Mouse (Mus musculus): ENCODE measurements around the gene Wfdc2. TPM values are rescaled to one million over a fixed set of nuclear protein-coding genes. Genes with fewer than 3 reads are reported as not detected.

Wfdc2 gene
- polyA plus RNA-seq, 1 experiment from 2014 or later = 1.2 TPM

Other genes starting within 250 kb of the Wfdc2 start
- gene Svs6, start 245.7 kb upstream of the Wfdc2 start, polyA plus RNA-seq (2014; fragmentation: Nextera tagmentation; extraction: Ambion mirVana) = not detected in 2 replicates
- gene Svs5, start 229.7 kb upstream of the Wfdc2 start, polyA plus RNA-seq (2014; fragmentation: Nextera tagmentation; extraction: Ambion mirVana) = not detected in 2 replicates
- not detected in 2 replicates for gene Slpi, start 173.3 kb upstream of the Wfdc2 start, polyA plus RNA-seq (2014; fragmentation: Nextera tagmentation; extraction: Ambion mirVana)
- gene Rbpjl, start 159.3 kb upstream of the Wfdc2 start, polyA plus RNA-seq (2014; fragmentation: Nextera tagmentation; extraction: Ambion mirVana) = not detected in 2 replicates
- not detected in 2 replicates for gene Matn4, start 157.3 kb upstream of the Wfdc2 start, polyA plus RNA-seq (2014; fragmentation: Nextera tagmentation; extraction: Ambion mirVana)
- 2.4 and 4.9 TPM in 2 replicates for gene Sdc4, start 118.5 kb upstream of the Wfdc2 start, polyA plus RNA-seq (2014; fragmentation: Nextera tagmentation; extraction: Ambion mirVana)
- gene Sys1, start 105.4 kb upstream of the Wfdc2 start, polyA plus RNA-seq (2014; fragmentation: Nextera tagmentation; extraction: Ambion mirVana) = 93.1 and 97.2 TPM in 2 replicates
- 3.4 and 5.1 TPM in 2 replicates for gene Gm20458, start 101.4 kb upstream of the Wfdc2 start, polyA plus RNA-seq (2014; fragmentation: Nextera tagmentation; extraction: Ambion mirVana)
- not detected in 2 replicates for gene Trp53tg5, start 88.7 kb upstream of the Wfdc2 start, polyA plus RNA-seq (2014; fragmentation: Nextera tagmentation; extraction: Ambion mirVana)
- gene Dbndd2, start 76.3 kb upstream of the Wfdc2 start, polyA plus RNA-seq (2014; fragmentation: Nextera tagmentation; extraction: Ambion mirVana) = 11.4 and 11.8 TPM in 2 replicates
- 98.9 and 115 TPM in 2 replicates for gene Pigt, start 64.9 kb upstream of the Wfdc2 start, polyA plus RNA-seq (2014; fragmentation: Nextera tagmentation; extraction: Ambion mirVana)
- gene Spint3, start 11.0 kb downstream of the Wfdc2 start, polyA plus RNA-seq (2014; fragmentation: Nextera tagmentation; extraction: Ambion mirVana) = not detected in 2 replicates
- gene Wfdc6a, start 23.0 kb downstream of the Wfdc2 start, polyA plus RNA-seq (2014; fragmentation: Nextera tagmentation; extraction: Ambion mirVana) = not detected in 2 replicates
- not detected in 2 replicates for gene Eppin, start 31.2 kb downstream of the Wfdc2 start, polyA plus RNA-seq (2014; fragmentation: Nextera tagmentation; extraction: Ambion mirVana)
- gene Wfdc6b, start 51.1 kb downstream of the Wfdc2 start, polyA plus RNA-seq (2014; fragmentation: Nextera tagmentation; extraction: Ambion mirVana) = not detected in 2 replicates
- not detected in 2 replicates for gene Wfdc8, start 51.2 kb downstream of the Wfdc2 start, polyA plus RNA-seq (2014; fragmentation: Nextera tagmentation; extraction: Ambion mirVana)
- gene Wfdc16, start 76.4 kb downstream of the Wfdc2 start, polyA plus RNA-seq (2014; fragmentation: Nextera tagmentation; extraction: Ambion mirVana) = not detected in 2 replicates
- not detected in 2 replicates for gene Wfdc10, start 93.6 kb downstream of the Wfdc2 start, polyA plus RNA-seq (2014; fragmentation: Nextera tagmentation; extraction: Ambion mirVana)
- gene Wfdc9, start 94.2 kb downstream of the Wfdc2 start, polyA plus RNA-seq (2014; fragmentation: Nextera tagmentation; extraction: Ambion mirVana) = not detected in 2 replicates
- gene Wfdc11, start 111.7 kb downstream of the Wfdc2 start, polyA plus RNA-seq (2014; fragmentation: Nextera tagmentation; extraction: Ambion mirVana) = not detected in 2 replicates
- not detected in 2 replicates for gene Wfdc13, start 122.7 kb downstream of the Wfdc2 start, polyA plus RNA-seq (2014; fragmentation: Nextera tagmentation; extraction: Ambion mirVana)
- gene Spint4, start 136.1 kb downstream of the Wfdc2 start, polyA plus RNA-seq (2014; fragmentation: Nextera tagmentation; extraction: Ambion mirVana) = not detected in 2 replicates
- gene Spint5, start 152.9 kb downstream of the Wfdc2 start, polyA plus RNA-seq (2014; fragmentation: Nextera tagmentation; extraction: Ambion mirVana) = not detected in 2 replicates
- gene Wfdc3, start 183.5 kb downstream of the Wfdc2 start, polyA plus RNA-seq (2014; fragmentation: Nextera tagmentation; extraction: Ambion mirVana) = 0.80 and 1.1 TPM in 2 replicates
- gene Dnttip1, start 183.6 kb downstream of the Wfdc2 start, polyA plus RNA-seq (2014; fragmentation: Nextera tagmentation; extraction: Ambion mirVana) = 49.1 and 55.0 TPM in 2 replicates
- gene Ube2c, start 207.5 kb downstream of the Wfdc2 start, polyA plus RNA-seq (2014; fragmentation: Nextera tagmentation; extraction: Ambion mirVana) = 45.9 and 85.7 TPM in 2 replicates
- not detected in 2 replicates for gene Tnnc2, start 217.6 kb downstream of the Wfdc2 start, polyA plus RNA-seq (2014; fragmentation: Nextera tagmentation; extraction: Ambion mirVana)
- 22.1 and 34.5 TPM in 2 replicates for gene Snx21, start 223.4 kb downstream of the Wfdc2 start, polyA plus RNA-seq (2014; fragmentation: Nextera tagmentation; extraction: Ambion mirVana)
- gene Acot8, start 242.5 kb downstream of the Wfdc2 start, polyA plus RNA-seq (2014; fragmentation: Nextera tagmentation; extraction: Ambion mirVana) = 17.1 and 18.5 TPM in 2 replicates
- 14.7 and 15.6 TPM in 2 replicates for gene Zswim3, start 242.7 kb downstream of the Wfdc2 start, polyA plus RNA-seq (2014; fragmentation: Nextera tagmentation; extraction: Ambion mirVana)